Mouse (Mus musculus): Measurements from ENCODE around the gene Nprl2.

Gene Nprl2

GRCm38 (mm10) chr9:107577871-107578270 is 35.8 kb downstream of the Nprl2 start:
- DNase-seq (ENCODE audit: low spot score), result no peak

- no peak for DNase-seq (ENCODE audit: low spot score)
Measured at GRCm38 (mm10) chr9:107578587-107578986, 36.6 kb downstream of the Nprl2 start, which contains the start of gene Naa80. Naa80 (plus strand) TSS chr9:107578887.

GRCm38 (mm10) chr9:107579023-107579900 is 37.2 kb downstream of the Nprl2 start:
- no peak for DNase-seq (ENCODE audit: low spot score)

- peak; percentile 85 for DNase-seq (ENCODE audit: low spot score)
Measured at GRCm38 (mm10) chr9:107580501-107581317, 38.7 kb downstream of the Nprl2 start, which contains the start of gene Hyal3. Hyal3 (plus strand) TSS chr9:107580818.

- DNase-seq (ENCODE audit: low spot score), result no peak
Measured at GRCm38 (mm10) chr9:107581584-107581983, 39.6 kb downstream of the Nprl2 start.

GRCm38 (mm10) chr9:107582509-107583062 is 40.6 kb downstream of the Nprl2 start:
- DNase-seq (ENCODE audit: low spot score), result no peak

- no peak for DNase-seq (ENCODE audit: low spot score)
Measured at GRCm38 (mm10) chr9:107583174-107583573, 41.1 kb downstream of the Nprl2 start.

- no peak for DNase-seq (ENCODE audit: low spot score)
Measured at GRCm38 (mm10) chr9:107586504-107586903, 44.5 kb downstream of the Nprl2 start.

GRCm38 (mm10) chr9:107586974-107587832 is 45.2 kb downstream of the Nprl2 start, which contains the start of gene Ifrd2:
Ifrd2 (plus strand) TSS chr9:107587642.
- DNase-seq (ENCODE audit: low spot score), result peak; percentile 86

GRCm38 (mm10) chr9:107587833-107588639 is 46.0 kb downstream of the Nprl2 start:
- DNase-seq (ENCODE audit: low spot score), result no peak

- no peak for DNase-seq (ENCODE audit: low spot score)
Measured at GRCm38 (mm10) chr9:107590058-107590772, 48.2 kb downstream of the Nprl2 start.

GRCm38 (mm10) chr9:107590773-107591060 is 48.7 kb downstream of the Nprl2 start:
- DNase-seq (ENCODE audit: low spot score), result no peak

- no peak for DNase-seq (ENCODE audit: low spot score)
Measured at GRCm38 (mm10) chr9:107593101-107593976, 51.3 kb downstream of the Nprl2 start.

GRCm38 (mm10) chr9:107594281-107595062 is 52.4 kb downstream of the Nprl2 start:
- DNase-seq (ENCODE audit: low spot score), result no peak
